Mouse (Mus musculus): ENCODE measurements around the gene Gm14226. TPM values are rescaled to one million over a fixed set of nuclear protein-coding genes. Genes with fewer than 3 reads are reported as not detected.
"Not testable (repeated sequence)": the region's sequence is repeated elsewhere in the genome, so short reads cannot be mapped to it uniquely, and the experiment has no call there.

Gm14226 gene
- total and polyA plus RNA-seq, 3 experiments: 0.07 to 0.08 TPM; not detected in 1

- Histone ChIP-seq H3K27ac (ENCODE audit: control insufficient read depth, low read depth, low read length) (no peak overlapping the region), H3K36me3 (ENCODE audit: control insufficient read depth in 1 of 2, insufficient read depth in 2 of 2, low read length in 2 of 2) (peaks cover 0 to 2% of the 10 kb centered on the region in 2 experiments; a peak in 2 of 4 replicates), H3K4me1 (ENCODE audit: control insufficient read depth in 1 of 2, insufficient read depth in 2 of 2, low read length in 2 of 2) (peaks cover 0 to 5% of the 10 kb centered on the region in 2 experiments; a peak in 1 of 4 replicates), H3K4me3 (ENCODE audit: control insufficient read depth in 1 of 2, insufficient read depth in 1 of 2, low read depth in 2 of 2, low read length in 2 of 2) (no peak overlapping the region), H3K27me3 (ENCODE audit: control insufficient read depth in 1 of 2, insufficient read depth in 2 of 2, low read length in 2 of 2) (peaks cover 2 to 13% of the 10 kb centered on the region in 2 experiments), H3K9ac (ENCODE audit: control insufficient read depth, low read depth, low read length, poor library complexity, severe bottlenecking) (no peak overlapping the region), H3K9me3 (replicated peaks; ENCODE audit: insufficient read depth, low read length) (no peaks in the 10 kb centered on the region), H3K79me2 (ENCODE audit: control insufficient read depth, insufficient read depth, low read length, poor library complexity) (no peaks in the 10 kb centered on the region)
- no peak for DNase-seq (ENCODE audit: low read depth, low spot score)
- TF ChIP-seq ZNF384 (IDR thresholded peaks at IDR 0.05; ENCODE audit: low read depth, low read length) (no peak), GABPA (IDR thresholded peaks at IDR 0.05; ENCODE audit: low read depth, low read length) (no peak), MEF2A (IDR thresholded peaks at IDR 0.05; ENCODE audit: extremely low read depth, insufficient replicate concordance, low read depth, low read length, poor library complexity, severe bottlenecking) (no peak), CHD1 (IDR thresholded peaks at IDR 0.05; ENCODE audit: low read depth, low read length) (no peak), BHLHE40 (IDR thresholded peaks at IDR 0.05; ENCODE audit: borderline replicate concordance, low read depth, low read length) (no peak), CHD2 (IDR thresholded peaks at IDR 0.05; ENCODE audit: low read length) (no peak), ETS1 (IDR thresholded peaks at IDR 0.05; ENCODE audit: low read depth, low read length) (no peak), SMC3 (IDR thresholded peaks at IDR 0.05; ENCODE audit: low read depth, low read length) (no peak), E2F4 (IDR thresholded peaks at IDR 0.05; ENCODE audit: borderline replicate concordance, low read depth, low read length) (no peak), TBP (IDR thresholded peaks at IDR 0.05; ENCODE audit: low read depth, low read length) (no peak), NELFE (IDR thresholded peaks at IDR 0.05; ENCODE audit: low read depth, low read length) (no peak), KAT2A (conservative IDR thresholded peaks at IDR 0.05; ENCODE audit: low read depth, low read length) (no peak), POLR2AphosphoS5 (IDR thresholded peaks at IDR 0.05; ENCODE audit: borderline replicate concordance, low read depth, low read length) (no peak), TAL1 (IDR thresholded peaks at IDR 0.05; ENCODE audit: low read length) (no peak)
These were observed 5.1 kb upstream of the Gm14226 start for GRCm38 (mm10) chr2:155012991-155013390.

GRCm38 (mm10) chr2:155016751-155017150 lies 1.3 kb upstream of the Gm14226 start:
- DNase-seq (ENCODE audit: low read depth, low spot score); H3K36me3 ChIP-seq (ENCODE audit: control insufficient read depth in 1 of 2, insufficient read depth in 2 of 2, low read length in 2 of 2); H3K9ac ChIP-seq (ENCODE audit: control insufficient read depth, low read depth, low read length, poor library complexity, severe bottlenecking); H3K4me1 ChIP-seq (ENCODE audit: control insufficient read depth in 1 of 2, insufficient read depth in 2 of 2, low read length in 2 of 2); H3K27me3 ChIP-seq (ENCODE audit: control insufficient read depth in 1 of 2, insufficient read depth in 2 of 2, low read length in 2 of 2); H3K27ac ChIP-seq (ENCODE audit: control insufficient read depth, low read depth, low read length); H3K9me3 ChIP-seq (replicated peaks; ENCODE audit: insufficient read depth, low read length); H3K4me3 ChIP-seq (ENCODE audit: control insufficient read depth in 1 of 2, insufficient read depth in 1 of 2, low read depth in 2 of 2, low read length in 2 of 2); H3K79me2 ChIP-seq (ENCODE audit: control insufficient read depth, insufficient read depth, low read length, poor library complexity): not testable (repeated sequence)
